Mouse (Mus musculus) stomach, embryonic 16.5 days (tissue): ENCODE results near the gene D17H6S53E. TPM values are rescaled to one million over a fixed set of nuclear protein-coding genes. Genes with fewer than 3 reads are reported as not detected.

Experiments
- ATAC-seq: fragments of 200-750 bp; cut with Nextera tagmentation; 2 replicates; pipeline ENCODE4 v1.8.0; 2017; ENCODE audit warnings: moderate number of reproducible peaks, moderate TSS enrichment; ENCODE audit not compliant: insufficient read depth, low FRiP score
- H3K27ac ChIP-seq: fragments of 300-500 bp; sonication (generic); 2 replicates; pipeline ENCODE4 v1.5.1; 2014; ENCODE audit warnings: low read length
- H3K27me3 ChIP-seq: fragments of 300-500 bp; sonication (generic); 2 replicates; pipeline ENCODE4 v1.6.1; 2014; ENCODE audit warnings: low read length, control low read depth, mixed read lengths; ENCODE audit not compliant: control insufficient read depth, insufficient read depth
- H3K36me3 ChIP-seq: fragments of 300-500 bp; sonication (generic); 2 replicates; pipeline ENCODE4 v1.6.1; 2014; ENCODE audit warnings: low read length; ENCODE audit not compliant: control insufficient read depth, insufficient read depth
- H3K4me1 ChIP-seq: fragments of 300-500 bp; sonication (generic); 2 replicates; pipeline ENCODE4 v1.6.1; 2014; ENCODE audit warnings: low read length, control low read depth, mixed read lengths; ENCODE audit not compliant: control insufficient read depth, insufficient read depth
- H3K4me2 ChIP-seq: fragments of 300-500 bp; sonication (generic); 2 replicates; pipeline ENCODE4 v1.6.1; 2014; ENCODE audit warnings: low read depth, low read length, mixed read lengths
- H3K4me3 ChIP-seq: fragments of 300-500 bp; sonication (generic); replicated peaks from 2 replicates; pipeline ENCODE4 v1.5.1; 2014; ENCODE audit warnings: mild to moderate bottlenecking, low read length
- H3K9ac ChIP-seq: fragments of 300-500 bp; sonication (generic); 2 replicates; pipeline ENCODE4 v1.6.1; 2014; ENCODE audit warnings: low read length
- H3K9me3 ChIP-seq: fragments of 300-500 bp; sonication (generic); replicated peaks from 2 replicates; pipeline ENCODE4 v1.6.1; 2016; ENCODE audit warnings: low read length, control low read depth; ENCODE audit not compliant: control insufficient read depth
- WGBS: fragments of 180-500 bp; shearing (Covaris S2); extraction: QIAGEN DNeasy Blood & Tissue Kit; methylation state at CpG from one replicate; pipeline ENCODE4 v1.1.7; 2014; 5-methylcytosine and 5-hydroxymethylcytosine counted together
- polyA plus RNA-seq: library from polyadenylated mRNA; unstranded; fragments of >200 nt; fragmentation: Nextera tagmentation; extraction: Ambion mirVana; gene quantifications from 2 replicates; pipeline ENCODE4 v1.2.1, GENCODE M21; 2015

D17H6S53E gene
- polyA plus RNA-seq, 1 experiment from 2014 or later, result 11.7 TPM

DNA sequence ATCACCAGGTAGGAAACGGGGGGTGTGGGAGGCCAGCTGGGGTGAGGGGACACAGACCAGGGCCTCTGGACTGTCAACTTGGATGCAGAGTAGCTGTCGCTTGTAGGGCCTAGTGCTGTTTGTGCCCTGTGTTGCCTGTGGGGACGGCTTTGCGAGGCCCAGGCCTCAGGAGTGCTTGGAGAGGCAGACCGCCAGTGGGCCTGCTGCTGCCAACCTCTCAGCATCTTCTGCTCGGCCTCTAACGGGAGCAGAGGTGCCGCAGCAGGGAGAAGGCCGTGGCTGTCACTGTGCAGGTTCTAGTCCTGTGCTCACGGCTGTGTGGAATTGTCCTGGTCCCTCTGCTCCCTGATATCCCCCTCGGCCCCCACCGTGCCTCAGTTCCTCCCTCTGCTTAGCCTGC is 29.6 kb upstream of the D17H6S53E start:
- Histone ChIP-seq H3K9ac (no peak overlapping the region), H3K36me3 (peaks cover 20% of the 10 kb centered on the region; the same call in 1 of the 2 replicates), H3K27me3 (no peaks in the 10 kb centered on the region), H3K9me3 (no peaks in the 10 kb centered on the region), H3K4me1 (no peaks in the 10 kb centered on the region), H3K27ac (no peak overlapping the region), H3K4me3 (no peak overlapping the region), H3K4me2 (no peak overlapping the region)
- 87% methylated on average over 12 of the region's 12 CpGs for WGBS
- no peak for ATAC-seq

DNA sequence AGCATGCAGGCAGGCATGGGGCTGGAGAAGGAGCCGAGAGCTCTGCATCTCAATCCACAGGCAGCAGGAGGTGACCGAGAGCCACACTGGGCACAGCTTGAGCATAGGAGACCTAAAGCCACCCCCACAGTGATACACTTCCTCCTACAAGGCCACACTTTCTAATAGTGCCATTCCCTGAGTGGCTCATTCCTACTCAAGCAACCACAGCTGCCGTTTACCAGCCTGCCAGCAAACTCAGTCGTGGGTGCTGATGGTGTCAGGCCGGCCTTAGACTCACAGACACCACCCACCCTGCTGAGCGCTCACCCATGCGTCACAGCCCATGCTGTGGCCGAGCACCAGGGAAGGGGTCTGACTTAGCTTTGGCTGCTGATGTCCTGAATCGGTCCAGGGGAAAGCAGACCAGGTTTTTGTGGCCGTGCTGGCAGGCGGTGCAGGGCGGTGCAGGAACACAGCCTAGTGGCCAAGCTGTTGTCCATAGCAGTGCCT is 29.0 kb upstream of the D17H6S53E start:
- Histone ChIP-seq H3K36me3 (peaks cover 21% of the 10 kb centered on the region; the same call in 1 of the 2 replicates), H3K9me3 (no peaks in the 10 kb centered on the region), H3K4me1 (no peaks in the 10 kb centered on the region), H3K9ac (no peak overlapping the region), H3K4me2 (no peak overlapping the region), H3K27me3 (no peaks in the 10 kb centered on the region), H3K4me3 (no peak overlapping the region), H3K27ac (no peak overlapping the region)
- ATAC-seq, result no peak
- 88% methylated on average over 12 of the region's 12 CpGs for WGBS

DNA sequence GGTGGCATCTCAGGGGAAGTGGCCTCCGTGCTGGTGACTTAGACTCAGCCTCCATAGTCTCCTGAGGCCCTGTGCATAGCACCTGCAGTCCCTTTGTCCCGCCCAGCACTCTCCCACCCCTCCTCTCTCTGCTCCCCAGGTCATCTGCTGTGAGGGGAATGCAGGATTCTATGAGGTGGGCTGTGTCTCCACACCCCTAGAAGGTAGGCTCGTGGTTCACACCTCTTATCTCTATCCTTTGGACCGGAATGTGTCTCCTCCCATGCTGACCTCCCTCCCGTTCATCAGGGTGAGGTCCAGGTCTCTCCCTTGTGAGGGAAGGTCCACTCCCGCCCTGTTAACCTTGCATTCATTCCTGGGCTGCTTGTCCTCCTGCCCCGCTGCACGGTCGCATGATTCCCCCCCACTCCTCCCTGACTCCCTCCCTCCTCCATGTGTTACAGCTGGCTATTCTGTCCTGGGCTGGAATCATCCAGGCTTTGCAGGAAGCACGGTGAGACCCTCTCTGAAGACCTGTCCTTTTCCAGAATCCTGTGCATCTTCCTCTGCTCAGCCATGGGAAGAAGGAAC is 25.9 kb upstream of the D17H6S53E start:
- Histone ChIP-seq H3K36me3 (peaks cover 23% of the 10 kb centered on the region; the same call in 1 of the 2 replicates), H3K9me3 (no peaks in the 10 kb centered on the region), H3K9ac (no peak overlapping the region), H3K4me3 (no peak overlapping the region), H3K27ac (no peak overlapping the region), H3K4me2 (no peak overlapping the region), H3K27me3 (no peaks in the 10 kb centered on the region), H3K4me1 (no peaks in the 10 kb centered on the region)
- 52% methylated on average over 10 of the region's 10 CpGs for WGBS
- ATAC-seq, result no peak

DNA sequence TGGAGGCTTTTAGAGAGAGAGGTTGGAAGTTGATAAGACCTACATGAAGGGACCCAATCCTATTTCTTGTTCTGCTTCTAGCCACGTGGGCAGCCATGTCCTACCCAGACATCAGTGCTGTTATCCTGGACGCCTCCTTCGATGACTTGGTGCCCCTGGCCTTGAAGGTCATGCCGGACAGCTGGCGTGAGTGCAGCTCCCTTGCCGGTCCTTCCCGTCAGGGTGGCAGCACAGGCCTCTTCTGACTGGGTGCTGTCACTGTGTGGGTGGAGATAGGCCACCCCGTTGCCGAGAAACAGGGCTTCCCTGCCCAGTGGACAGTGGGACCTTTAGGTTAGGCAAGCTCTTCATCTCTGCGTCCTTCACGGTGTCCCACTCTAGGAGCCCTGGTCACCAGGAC is 25.0 kb upstream of the D17H6S53E start:
- WGBS, result 87% methylated on average over 11 of the region's 11 CpGs
- Histone ChIP-seq H3K36me3 (peaks cover 23% of the 10 kb centered on the region; the same call in 1 of the 2 replicates), H3K9me3 (no peaks in the 10 kb centered on the region), H3K27me3 (no peaks in the 10 kb centered on the region), H3K9ac (no peak overlapping the region), H3K4me3 (no peak overlapping the region), H3K27ac (no peak overlapping the region), H3K4me1 (no peaks in the 10 kb centered on the region), H3K4me2 (no peak overlapping the region)
- ATAC-seq, result no peak

DNA sequence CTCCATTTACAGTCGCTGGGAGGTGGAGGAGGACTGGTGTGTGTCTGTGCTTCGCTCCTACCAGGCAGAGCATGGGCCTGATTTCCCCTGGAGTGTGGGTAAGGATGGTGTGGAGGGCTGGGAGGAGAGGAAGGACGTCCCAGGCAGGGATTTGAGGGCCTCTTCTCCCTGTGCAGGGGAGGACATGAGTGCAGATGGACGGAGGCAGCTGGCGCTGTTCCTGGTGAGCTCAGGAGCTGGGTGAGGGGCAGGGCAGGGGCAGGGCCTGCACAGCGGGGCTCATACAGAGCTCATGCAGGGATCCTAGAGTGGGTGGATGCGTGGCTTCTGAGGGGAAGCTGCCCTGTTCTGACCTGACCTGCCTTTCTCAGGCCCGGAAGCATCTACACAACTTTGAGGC is 23.9 kb upstream of the D17H6S53E start:
- Histone ChIP-seq H3K4me2 (no peak overlapping the region), H3K27me3 (no peaks in the 10 kb centered on the region), H3K36me3 (peaks cover 19% of the 10 kb centered on the region; the same call in 1 of the 2 replicates), H3K9ac (no peak overlapping the region; the same call in 1 of the 2 replicates), H3K27ac (no peak overlapping the region), H3K9me3 (no peaks in the 10 kb centered on the region), H3K4me3 (no peak overlapping the region), H3K4me1 (no peaks in the 10 kb centered on the region)
- WGBS, result 71% methylated on average over 8 of the region's 8 CpGs
- ATAC-seq, result no peak; the same call in 1 of the 2 replicates

DNA sequence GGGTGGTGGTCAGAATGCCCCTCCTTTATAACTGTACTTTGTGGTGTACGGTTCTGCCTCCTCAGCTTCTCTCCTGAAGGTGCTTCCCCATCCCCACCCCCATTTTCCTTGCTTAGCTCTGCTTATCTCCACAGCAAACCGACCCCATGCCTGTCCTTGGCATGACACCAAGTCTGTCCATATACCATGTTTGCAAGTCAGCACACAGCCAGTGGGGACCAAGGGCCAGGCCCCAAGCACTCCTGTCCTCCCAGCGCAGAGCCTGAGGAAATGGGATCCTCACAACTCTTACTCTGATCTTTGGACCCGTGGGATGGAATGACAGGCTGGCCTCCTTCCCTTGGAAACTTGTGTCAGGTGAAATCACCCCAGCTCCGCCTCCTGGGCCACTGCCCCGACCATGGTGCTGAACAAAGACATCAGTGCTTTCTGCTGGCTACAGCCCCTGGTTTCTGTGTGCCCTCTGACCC is 22.9 kb upstream of the D17H6S53E start:
- H3K36me3 ChIP-seq, result peaks cover 15% of the 10 kb centered on the region; the same call in 1 of the 2 replicates
- H3K9ac ChIP-seq, result no peak overlapping the region
- H3K4me3 ChIP-seq, result no peak overlapping the region
- no peak for ATAC-seq
- no peaks in the 10 kb centered on the region for H3K9me3 ChIP-seq
- H3K4me1 ChIP-seq, result no peaks in the 10 kb centered on the region
- H3K27me3 ChIP-seq, result no peaks in the 10 kb centered on the region
- H3K27ac ChIP-seq, result no peak overlapping the region
- no peak overlapping the region for H3K4me2 ChIP-seq
- WGBS, result 56% methylated on average over 6 of the region's 6 CpGs

DNA sequence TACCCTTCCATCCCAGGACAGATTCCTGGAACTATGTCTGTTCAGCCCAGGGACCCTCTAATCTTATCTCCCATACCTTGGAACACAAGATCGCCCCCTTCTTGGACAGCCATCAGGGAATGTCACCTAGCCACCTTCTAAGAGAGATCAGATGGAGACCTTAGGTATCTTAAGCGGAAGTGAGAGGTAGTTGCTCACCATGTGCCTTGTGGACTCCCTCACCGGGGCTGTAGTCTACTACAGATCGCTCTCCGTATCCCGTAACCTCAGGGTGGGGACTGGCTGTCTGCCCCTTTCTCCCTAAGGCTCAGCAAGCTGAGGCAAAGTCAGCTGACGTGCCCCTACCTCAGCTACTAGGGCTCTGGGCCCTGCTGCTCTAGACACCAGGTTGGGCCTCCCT is 22.1 kb upstream of the D17H6S53E start:
- H3K36me3 ChIP-seq, result peaks cover 15% of the 10 kb centered on the region; the same call in 1 of the 2 replicates
- no peak overlapping the region for H3K4me3 ChIP-seq
- no peaks in the 10 kb centered on the region for H3K9me3 ChIP-seq
- no peak overlapping the region for H3K4me2 ChIP-seq
- no peaks in the 10 kb centered on the region for H3K4me1 ChIP-seq
- H3K27me3 ChIP-seq, result no peaks in the 10 kb centered on the region
- WGBS, result 87% methylated on average over 7 of the region's 7 CpGs
- no peak overlapping the region for H3K9ac ChIP-seq
- no peak for ATAC-seq
- no peak overlapping the region for H3K27ac ChIP-seq

DNA sequence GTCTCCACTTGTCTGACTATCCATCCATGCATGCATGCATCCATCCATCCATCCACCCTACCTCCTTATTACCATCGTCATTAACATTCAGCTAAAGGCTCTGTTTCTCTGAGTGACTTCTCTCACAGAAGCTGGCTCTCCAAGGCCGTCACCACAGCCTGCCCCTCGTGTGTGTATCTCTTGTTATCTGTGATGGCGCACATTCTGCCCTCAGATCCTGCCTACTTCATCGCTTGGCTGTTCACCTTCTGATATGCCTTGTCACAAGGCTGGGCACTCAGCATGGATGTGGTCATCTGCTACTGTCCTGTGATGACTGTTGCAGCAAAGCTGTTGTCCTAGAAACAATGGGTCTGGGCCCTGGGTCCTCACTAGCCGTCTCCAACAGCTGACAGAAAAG is 21.4 kb upstream of the D17H6S53E start:
- H3K36me3 ChIP-seq, result peaks cover 12% of the 10 kb centered on the region; the same call in 1 of the 2 replicates
- no peak overlapping the region for H3K27ac ChIP-seq
- no peak for ATAC-seq
- H3K4me1 ChIP-seq, result no peaks in the 10 kb centered on the region
- H3K4me2 ChIP-seq, result no peak overlapping the region
- no peak overlapping the region for H3K9ac ChIP-seq
- WGBS, result 75% methylated on average over 6 of the region's 6 CpGs
- no peaks in the 10 kb centered on the region for H3K27me3 ChIP-seq
- H3K4me3 ChIP-seq, result no peak overlapping the region
- H3K9me3 ChIP-seq, result no peaks in the 10 kb centered on the region

DNA sequence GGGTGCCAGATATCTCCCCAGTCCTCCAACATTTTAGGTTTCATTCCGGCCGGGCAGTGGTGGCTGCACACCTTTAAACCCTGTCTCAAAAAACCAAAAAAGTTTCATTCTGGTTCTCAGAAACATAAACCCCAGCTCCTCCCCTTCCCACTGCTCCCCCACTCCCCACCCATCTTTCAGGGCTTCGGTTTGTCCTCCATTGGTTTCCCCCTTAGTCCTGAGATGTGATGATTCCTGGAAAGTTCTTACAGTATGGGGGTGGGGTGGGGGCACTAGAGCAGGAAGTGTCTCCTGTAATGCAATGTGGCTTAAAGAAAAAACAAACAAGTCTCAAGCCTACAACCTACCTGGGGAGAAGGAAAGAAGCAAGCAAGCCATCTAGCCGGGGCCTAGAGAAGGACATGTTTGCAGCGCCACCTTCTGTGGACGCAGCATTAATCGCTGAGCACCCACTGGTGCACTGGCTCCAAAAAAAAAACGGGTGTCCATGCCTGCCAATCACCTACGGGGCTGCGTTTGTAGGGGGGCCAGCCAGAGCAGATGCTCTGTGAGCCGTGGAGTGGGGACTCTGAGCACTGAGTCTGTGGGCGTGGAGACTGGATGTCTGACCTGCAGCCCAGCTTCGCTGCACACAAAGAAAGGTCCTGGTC is 20.3 kb upstream of the D17H6S53E start:
- Histone ChIP-seq H3K9ac (no peak overlapping the region), H3K9me3 (no peaks in the 10 kb centered on the region), H3K27ac (no peak overlapping the region), H3K4me3 (no peak overlapping the region), H3K4me1 (no peaks in the 10 kb centered on the region), H3K27me3 (no peaks in the 10 kb centered on the region), H3K36me3 (peaks cover 11% of the 10 kb centered on the region; the same call in 1 of the 2 replicates), H3K4me2 (peak overlapping the region; percentile 19; the same call in 1 of the 2 replicates)
- no peak; the same call in 1 of the 2 replicates for ATAC-seq
- WGBS, result 22% methylated on average over 13 of the region's 13 CpGs
